28 mouse cellular contexts compared by ENCODE assay signal in the genomic region with DNA sequence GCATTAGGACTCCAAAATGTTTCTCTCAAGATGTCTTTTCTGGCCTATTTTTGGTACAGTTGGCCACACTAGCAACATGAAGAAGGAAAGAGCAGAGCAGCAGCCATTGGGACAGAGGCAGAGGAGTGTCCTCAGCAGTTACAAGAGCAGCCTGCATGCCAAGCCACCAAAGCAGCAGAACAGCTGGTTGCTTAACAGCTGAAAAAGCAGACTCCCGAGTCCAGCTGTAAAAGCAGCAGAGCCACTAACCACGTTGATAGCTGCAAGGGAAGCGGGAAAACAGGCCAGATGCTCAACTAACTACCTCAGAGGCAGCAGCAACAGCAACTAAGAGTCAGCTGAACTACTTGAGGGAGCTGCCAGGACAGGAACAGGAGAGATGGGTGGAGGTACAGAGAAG.
DNase-seq lines count a peak whose midpoint lies in the region; ATAC-seq and TF ChIP-seq lines count a peak whose summit lies in the region.
"Had no signal": no experiment of that assay in that cellular context is flagged by ENCODE, and none has a peak within 500 bp of the region (broad histone marks: within the 10 kb centered on the region; RNA-seq: fewer than 3 reads in every experiment).

No protein-coding gene starts in this region.

- H3K4me2 ChIP-seq in heart, embryonic 11.5 days: no peak overlapping the region
- H3K4me2 ChIP-seq: forebrain, embryonic 12.5 days; heart, embryonic 15.5 days; intestine, embryonic 15.5 days; limb, embryonic 12.5 days; liver, embryonic 15.5 days; lung, embryonic 15.5 days; midbrain, embryonic 12.5 days; neural tube, embryonic 13.5 days had no signal

- no peak for TF ChIP-seq CTCF in C2C12 (IDR thresholded peaks at IDR 0.05; ENCODE audit: control insufficient read depth, insufficient read depth, insufficient read length)

- 80% methylated on average over 3 of the region's 3 CpGs for WGBS in heart, embryonic 11.5 days (ENCODE audit: insufficient replicate concordance)

- H3K27me3 ChIP-seq in heart, embryonic 11.5 days (ENCODE audit: control insufficient read depth, insufficient read depth, low read length): no peaks in the 10 kb centered on the region
- H3K27me3 ChIP-seq in C2C12 (ENCODE audit: control insufficient read depth, insufficient read depth, insufficient read length): no peaks in the 10 kb centered on the region
- H3K27me3 ChIP-seq: forebrain, embryonic 12.5 days; heart, embryonic 15.5 days; intestine, embryonic 15.5 days; limb, embryonic 12.5 days; liver, embryonic 15.5 days; lung, embryonic 15.5 days; midbrain, embryonic 12.5 days; neural tube, embryonic 13.5 days had no signal

- H3K27ac ChIP-seq in heart, embryonic 11.5 days (ENCODE audit: low read depth, low read length): no peak overlapping the region
- H3K27ac ChIP-seq: forebrain, embryonic 12.5 days; gastrocnemius, adult 2 months; heart, embryonic 15.5 days; intestine, embryonic 15.5 days; kidney, postnatal 0 days; left cerebral cortex, adult 2 months; limb, embryonic 12.5 days; liver, embryonic 15.5 days; lung, embryonic 15.5 days; midbrain, embryonic 12.5 days had no signal

- 0 out of 2 replicates have a peak, but pooled peaks cover 2% of the 10 kb centered on the region for H3K9me3 ChIP-seq in heart, embryonic 11.5 days (replicated peaks; ENCODE audit: control insufficient read depth, low read length)
- H3K9me3 ChIP-seq: forebrain, embryonic 12.5 days; heart, embryonic 15.5 days; intestine, embryonic 15.5 days; liver, embryonic 15.5 days; lung, embryonic 15.5 days; neural tube, embryonic 13.5 days had no signal

- ATAC-seq in heart, embryonic 11.5 days (replicated peaks; ENCODE audit: insufficient number of reproducible peaks, low FRiP score, low TSS enrichment): no peak
- ATAC-seq in megakaryocyte-erythroid progenitor cell, adult 5-6 weeks (replicated peaks; ENCODE audit: low FRiP score, low TSS enrichment, poor library complexity, severe bottlenecking): no peak
- ATAC-seq: hindbrain, postnatal 0 days; intestine, embryonic 15.5 days had no signal

- H3K4me1 ChIP-seq in heart, embryonic 11.5 days (ENCODE audit: control insufficient read depth, insufficient read depth, low read length): no peaks in the 10 kb centered on the region
- H3K4me1 ChIP-seq: heart, embryonic 15.5 days; intestine, embryonic 15.5 days; liver, embryonic 15.5 days had no signal

- H3K4me3 ChIP-seq in heart, embryonic 11.5 days (ENCODE audit: low read depth, low read length): no peak overlapping the region
- H3K4me3 ChIP-seq in C2C12 (ENCODE audit: insufficient read depth, poor library complexity, severe bottlenecking): no peak overlapping the region
- H3K4me3 ChIP-seq: erythroblast, embryonic 14.5 days; forebrain, embryonic 12.5 days; gastrocnemius, adult 2 months; heart, embryonic 15.5 days; intestine, embryonic 15.5 days; left cerebral cortex, adult 2 months; limb, embryonic 12.5 days; liver, embryonic 15.5 days; lung, embryonic 15.5 days; midbrain, embryonic 12.5 days; neural tube, embryonic 13.5 days had no signal

- intact Hi-C loops in gastrocnemius, postnatal 14 days (cut with DNase I; ENCODE audit: low total_unique reads): no loop called here
- intact Hi-C loops in heart, postnatal 10 days (cut with DNase I): loop anchor here (10.0 kb wide), 1 partner anchor 181 kb away; no protein-coding TSS in a partner anchor

- H3K79me2 ChIP-seq in C2C12 (ENCODE audit: control insufficient read depth, insufficient read depth): no peaks in the 10 kb centered on the region

- H3K79me3 ChIP-seq in C2C12 (ENCODE audit: low read depth): no peaks in the 10 kb centered on the region

- H3K9ac ChIP-seq in heart, embryonic 11.5 days (ENCODE audit: low read depth, low read length): no peak overlapping the region
- H3K9ac ChIP-seq: forebrain, embryonic 12.5 days; heart, embryonic 15.5 days; intestine, embryonic 15.5 days; limb, embryonic 12.5 days; liver, embryonic 15.5 days; lung, embryonic 15.5 days; midbrain, embryonic 12.5 days; neural tube, embryonic 13.5 days had no signal

- DNase-seq in gastrocnemius, postnatal 14 days: peak; percentile 29
- no peak for DNase-seq in gastrocnemius, adult 18-20 months (ENCODE audit: low spot score)
- DNase-seq in heart, postnatal 10 days: peak; percentile 55 to 58
- peak; percentile 47 for DNase-seq in 3134 (ENCODE audit: extremely low read depth, insufficient read length, low spot score)
- DNase-seq: adrenal gland, postnatal 36 days; cerebellum, adult 18-20 months; cerebellum, postnatal 10 days; gastrocnemius, adult 2 months; kidney, adult 2 months; lung, postnatal 36 days; thymus, adult 2 months; thymus, postnatal 36 days had no signal

- no peaks in the 10 kb centered on the region for H3K36me3 ChIP-seq in heart, embryonic 11.5 days (ENCODE audit: control insufficient read depth, insufficient read depth, low read length)
- H3K36me3 ChIP-seq in C2C12 (ENCODE audit: control insufficient read depth, insufficient read depth): no peaks in the 10 kb centered on the region
- H3K36me3 ChIP-seq: forebrain, embryonic 12.5 days; G1E; heart, embryonic 15.5 days; intestine, embryonic 15.5 days; limb, embryonic 12.5 days; liver, embryonic 15.5 days; lung, embryonic 15.5 days; midbrain, embryonic 12.5 days; neural tube, embryonic 13.5 days had no signal

- H3ac ChIP-seq in C2C12 (ENCODE audit: control insufficient read depth, insufficient read length, low read depth): no peak overlapping the region

TF ChIP-seq in C2C12, 6 proteins besides CTCF, POLR2A, EP300 and RAD21:
- TF ChIP-seq MYOG (IDR thresholded peaks at IDR 0.05; ENCODE audit: control insufficient read depth, extremely low read depth, insufficient read length) (no peak), MAX (IDR thresholded peaks at IDR 0.05) (no peak), USF1 (IDR thresholded peaks at IDR 0.05; ENCODE audit: low read depth) (no peak), MYOD1 (IDR thresholded peaks at IDR 0.05; ENCODE audit: control insufficient read depth, insufficient read length, low read depth) (peak; percentile 72), FOSL1 (IDR thresholded peaks at IDR 0.05; ENCODE audit: insufficient read depth, low read length, poor library complexity, severe bottlenecking) (no peak), CEBPB (IDR thresholded peaks at IDR 0.05; ENCODE audit: low read depth) (no peak)
